ENCODE assay signal across 14 mouse cellular contexts in the genomic region with DNA sequence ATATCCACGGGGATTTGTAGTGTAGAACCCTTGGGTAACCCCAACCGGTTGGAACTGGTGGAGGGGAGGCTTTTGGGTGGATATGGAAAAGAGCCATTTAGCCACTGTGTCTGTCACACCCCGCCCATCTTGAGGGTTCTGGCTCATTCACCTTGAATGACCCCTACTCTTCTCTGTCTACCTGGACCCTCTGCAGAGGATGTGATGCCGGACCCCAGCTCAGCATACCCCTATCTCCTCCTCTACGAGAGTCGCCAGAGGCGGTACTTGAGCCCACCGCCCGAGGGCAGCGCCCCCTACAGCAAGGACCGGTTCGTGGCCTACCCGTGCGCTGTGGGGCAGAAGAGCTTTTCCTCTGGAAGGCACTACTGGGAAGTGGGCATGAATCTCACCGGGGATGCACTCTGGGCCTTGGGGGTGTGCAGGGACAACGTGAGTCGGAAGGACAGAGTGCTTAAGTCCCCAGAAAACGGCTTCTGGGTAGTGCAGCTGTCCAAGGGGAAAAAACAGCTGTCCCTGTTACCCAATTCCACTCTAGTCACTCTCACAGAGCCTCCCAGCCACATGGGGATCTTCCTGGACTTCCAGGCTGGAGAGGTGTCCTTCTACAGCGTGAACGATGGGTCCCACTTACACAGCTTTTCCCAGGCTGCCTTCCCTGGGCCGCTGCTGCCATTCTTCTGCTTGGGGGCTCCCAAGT. TPM values are rescaled to one million over a fixed set of nuclear protein-coding genes. Genes with fewer than 3 reads are reported as not detected.
DNase-seq lines count a peak whose midpoint lies in the region; ATAC-seq and TF ChIP-seq lines count a peak whose summit lies in the region.
"Had no signal": no experiment of that assay in that cellular context is flagged by ENCODE, and none has a peak within 500 bp of the region (broad histone marks: within the 10 kb centered on the region; RNA-seq: fewer than 3 reads in every experiment).

No protein-coding gene starts in this region.

- no peak overlapping the region for H3K4me2 ChIP-seq in limb, embryonic 15.5 days
- H3K4me2 ChIP-seq in stomach, postnatal 0 days (replicated peaks; ENCODE audit: low read depth) = no peak overlapping the region
- H3K4me2 ChIP-seq: limb, embryonic 13.5 days; midbrain, embryonic 11.5 days had no signal

- no peak for TF ChIP-seq EP300 in MEL (IDR thresholded peaks at IDR 0.05; ENCODE audit: low read depth in 1 of 2, low read length in 2 of 2)
- TF ChIP-seq EP300 in stomach, postnatal 0 days (optimal IDR thresholded peaks at IDR 0.05) = no peak

- peaks cover 11% of the 10 kb centered on the region for H3K79me2 ChIP-seq in MEL (ENCODE audit: control insufficient read depth, insufficient read depth, low read length, poor library complexity)

- no peaks in the 10 kb centered on the region for H3K27me3 ChIP-seq in heart, embryonic 10.5 days (ENCODE audit: insufficient read depth, poor library complexity, severe bottlenecking)
- H3K27me3 ChIP-seq in limb, embryonic 15.5 days = no peaks in the 10 kb centered on the region
- no peaks in the 10 kb centered on the region for H3K27me3 ChIP-seq in limb, embryonic 10.5 days (ENCODE audit: low read depth, poor library complexity, severe bottlenecking)
- H3K27me3 ChIP-seq in E14TG2a.4 (ENCODE audit: insufficient read depth, low read length) (no peaks in the 10 kb centered on the region), MEL (ENCODE audit: control insufficient read depth in 1 of 2, insufficient read depth in 2 of 2, low read length in 2 of 2) (no peaks in the 10 kb centered on the region)
- no peaks in the 10 kb centered on the region for H3K27me3 ChIP-seq in stomach, postnatal 0 days (ENCODE audit: control insufficient read depth, insufficient read depth, low read length)
- H3K27me3 ChIP-seq: limb, embryonic 13.5 days had no signal

- no peak overlapping the region for H3K9ac ChIP-seq in limb, embryonic 15.5 days
- H3K9ac ChIP-seq in MEL (ENCODE audit: control insufficient read depth, low read depth, low read length, poor library complexity, severe bottlenecking) = no peak overlapping the region
- no peak overlapping the region for H3K9ac ChIP-seq in stomach, postnatal 0 days (ENCODE audit: low read length)
- H3K9ac ChIP-seq: limb, embryonic 13.5 days had no signal

- WGBS in heart, embryonic 10.5 days = 84% methylated on average over 21 of the region's 21 CpGs
- WGBS in limb, embryonic 15.5 days = 87% methylated on average over 21 of the region's 21 CpGs
- WGBS in limb, embryonic 10.5 days = 88% methylated on average over 21 of the region's 21 CpGs
- 87% methylated on average over 21 of the region's 21 CpGs for WGBS in stomach, postnatal 0 days

- H3K4me1 ChIP-seq in heart, embryonic 10.5 days = peaks cover 52% of the 10 kb centered on the region
- no peaks in the 10 kb centered on the region for H3K4me1 ChIP-seq in limb, embryonic 15.5 days
- H3K4me1 ChIP-seq in limb, embryonic 10.5 days = 0 out of 2 replicates have a peak, but pooled peaks cover 4% of the 10 kb centered on the region
- peaks cover 69% of the 10 kb centered on the region for H3K4me1 ChIP-seq in E14TG2a.4 (replicated peaks; ENCODE audit: low read depth, low read length)
- peaks cover 0 to 24% of the 10 kb centered on the region in 2 experiments; a peak in 3 of 4 replicates for H3K4me1 ChIP-seq in MEL (ENCODE audit: control insufficient read depth in 1 of 2, insufficient read depth in 2 of 2, low read length in 2 of 2)
- H3K4me1 ChIP-seq in stomach, postnatal 0 days (replicated peaks; ENCODE audit: control insufficient read depth, insufficient read depth) = no peaks in the 10 kb centered on the region

- H3K27ac ChIP-seq in heart, embryonic 10.5 days = 0 out of 2 replicates have a peak overlapping the region, but pooled peaks have one; percentile 36
- H3K27ac ChIP-seq in limb, embryonic 15.5 days = no peak overlapping the region
- no peak overlapping the region for H3K27ac ChIP-seq in limb, embryonic 10.5 days
- no peak overlapping the region for H3K27ac ChIP-seq in MEL (ENCODE audit: control insufficient read depth, low read depth, low read length)
- H3K27ac ChIP-seq in stomach, postnatal 0 days (replicated peaks) = no peak overlapping the region
- H3K27ac ChIP-seq: limb, embryonic 13.5 days had no signal

- no peak for TF ChIP-seq RAD21 in MEL (IDR thresholded peaks at IDR 0.05; ENCODE audit: low read depth, low read length)

- no peak for DNase-seq in heart, embryonic 10.5 days (ENCODE audit: low spot score)
- no peak for DNase-seq in heart, postnatal 25 days (ENCODE audit: low spot score)
- no peak for DNase-seq in limb, embryonic 10.5 days (ENCODE audit: low spot score)
- DNase-seq in MEL (ENCODE audit: low read depth, low spot score) = no peak
- no peak for DNase-seq in stomach, postnatal 0 days (ENCODE audit: low spot score)
- DNase-seq: gastrocnemius, postnatal 14 days; kidney, postnatal 36 days; thymus, adult 18-20 months had no signal

- intact Hi-C loops in heart, postnatal 25 days (cut with DNase I) = no loop called here

- TF ChIP-seq CTCF in E14TG2a.4 (conservative IDR thresholded peaks at IDR 0.05; ENCODE audit: low read length) = peak; percentile 49
- peak; percentile 20 to 54 (median 33); a peak in 4 of 6 replicates for TF ChIP-seq CTCF in MEL (IDR thresholded peaks at IDR 0.05 in 2 of 3, conservative IDR thresholded peaks at IDR 0.05 in 1 of 3; ENCODE audit: control insufficient read depth in 1 of 3, insufficient read depth in 1 of 3, low read depth in 2 of 3, low read length in 3 of 3, poor library complexity in 1 of 3, severe bottlenecking in 1 of 3)
- no peak; the same call in 1 of the 2 replicates for TF ChIP-seq CTCF in stomach, postnatal 0 days (IDR thresholded peaks at IDR 0.05; ENCODE audit: low read depth)

- no peak for TF ChIP-seq POLR2A in MEL (IDR thresholded peaks at IDR 0.05; ENCODE audit: control insufficient read depth in 1 of 2, insufficient read depth in 1 of 2, low read depth in 1 of 2, low read length in 2 of 2, poor library complexity in 1 of 2)

- no peak overlapping the region for H3K4me3 ChIP-seq in heart, embryonic 10.5 days
- H3K4me3 ChIP-seq in limb, embryonic 15.5 days = no peak overlapping the region
- no peak overlapping the region for H3K4me3 ChIP-seq in limb, embryonic 10.5 days
- H3K4me3 ChIP-seq in E14TG2a.4 (replicated peaks; ENCODE audit: low read length) (peak overlapping the region; percentile 32; the same call in 1 of the 2 replicates), MEL (ENCODE audit: control insufficient read depth in 1 of 2, insufficient read depth in 1 of 2, low read depth in 2 of 2, low read length in 2 of 2) (no peak overlapping the region)
- no peak overlapping the region for H3K4me3 ChIP-seq in stomach, postnatal 0 days (ENCODE audit: low read depth, low read length)
- H3K4me3 ChIP-seq: limb, embryonic 13.5 days had no signal

- H3K9me3 ChIP-seq in heart, embryonic 10.5 days = no peaks in the 10 kb centered on the region
- H3K9me3 ChIP-seq in limb, embryonic 15.5 days = no peaks in the 10 kb centered on the region
- no peaks in the 10 kb centered on the region for H3K9me3 ChIP-seq in limb, embryonic 10.5 days (replicated peaks)
- H3K9me3 ChIP-seq in E14TG2a.4 (ENCODE audit: low read length) = no peaks in the 10 kb centered on the region
- no peaks in the 10 kb centered on the region for H3K9me3 ChIP-seq in MEL (replicated peaks; ENCODE audit: insufficient read depth, low read length)
- H3K9me3 ChIP-seq in stomach, postnatal 0 days (ENCODE audit: control insufficient read depth, low read length) = no peaks in the 10 kb centered on the region
- H3K9me3 ChIP-seq: limb, embryonic 13.5 days had no signal

- peak; percentile 53 for ATAC-seq in limb, embryonic 15.5 days (ENCODE audit: insufficient number of reproducible peaks, low FRiP score, low TSS enrichment, low read depth)
- no peak for ATAC-seq in stomach, postnatal 0 days (ENCODE audit: low FRiP score, low TSS enrichment)
- ATAC-seq: hindbrain, embryonic 16.5 days had no signal

- H3K36me3 ChIP-seq in heart, embryonic 10.5 days = peaks cover 37% of the 10 kb centered on the region
- H3K36me3 ChIP-seq in limb, embryonic 15.5 days = peaks cover 35% of the 10 kb centered on the region
- peaks cover 77% of the 10 kb centered on the region for H3K36me3 ChIP-seq in limb, embryonic 10.5 days
- peaks cover 20% of the 10 kb centered on the region for H3K36me3 ChIP-seq in E14TG2a.4 (ENCODE audit: insufficient read depth, low read length)
- H3K36me3 ChIP-seq in MEL (ENCODE audit: control insufficient read depth in 1 of 2, insufficient read depth in 2 of 2, low read length in 2 of 2) = peaks cover 0 to 13% of the 10 kb centered on the region in 2 experiments; a peak in 3 of 4 replicates
- no peaks in the 10 kb centered on the region for H3K36me3 ChIP-seq in stomach, postnatal 0 days (ENCODE audit: control insufficient read depth, insufficient read depth, low read length)

RNA-seq across cellular contexts. Expression of a gene that starts 6.9 kb away (rescaled TPM):
- polyA plus RNA-seq in heart, embryonic 10.5 days (2016; fragmentation: Nextera tagmentation; extraction: Ambion mirVana) = 24.0 and 31.4 TPM in 2 replicates
- 10 to 100 TPM; 14.8 to 15.5 TPM for total RNA-seq in heart, postnatal 25 days (2021)
- 20.4 and 23.9 TPM in 2 replicates for polyA plus RNA-seq in limb, embryonic 15.5 days (2015; fragmentation: Nextera tagmentation; extraction: Ambion mirVana)
- polyA plus RNA-seq in limb, embryonic 10.5 days (2016; fragmentation: Nextera tagmentation; extraction: Ambion mirVana) = 17.8 and 20.7 TPM in 2 replicates
- 22.9 and 27.0 TPM in 2 replicates for total RNA-seq in MEL (2012; rRNA removed)
- 10 to 100 TPM in 1 of 2 experiments, not detected in 1; 24.8 TPM for polyA plus RNA-seq in MEL (2012; ENCODE audit: insufficient read depth in 1 of 2, insufficient read length in 2 of 2, low read depth in 1 of 2, low replicate concordance in 2 of 2, missing spikeins in 1 of 2)
- polyA plus RNA-seq in stomach, postnatal 0 days (2015; fragmentation: Nextera tagmentation; extraction: Ambion mirVana) = 9.9 and 11.0 TPM in 2 replicates

RNA-seq across cellular contexts. Expression of a gene that starts 16.5 kb away (rescaled TPM):
- 15.5 and 15.9 TPM in 2 replicates for polyA plus RNA-seq in heart, embryonic 10.5 days (2016; fragmentation: Nextera tagmentation; extraction: Ambion mirVana)
- total RNA-seq in heart, postnatal 25 days (2021) = 10 to 100 TPM; 17.1 to 21.3 TPM
- polyA plus RNA-seq in limb, embryonic 15.5 days (2015; fragmentation: Nextera tagmentation; extraction: Ambion mirVana) = 24.8 and 26.9 TPM in 2 replicates
- polyA plus RNA-seq in limb, embryonic 10.5 days (2016; fragmentation: Nextera tagmentation; extraction: Ambion mirVana) = 8.4 and 11.3 TPM in 2 replicates
- 184 and 300 TPM in 2 replicates for total RNA-seq in MEL (2012; rRNA removed)
- polyA plus RNA-seq in MEL (2012; ENCODE audit: insufficient read depth in 1 of 2, insufficient read length in 2 of 2, low read depth in 1 of 2, low replicate concordance in 2 of 2, missing spikeins in 1 of 2) = under 1 TPM in 1 of 2 experiments, not detected in 1; 0.42 TPM
- polyA plus RNA-seq in stomach, postnatal 0 days (2015; fragmentation: Nextera tagmentation; extraction: Ambion mirVana) = 18.7 and 19.1 TPM in 2 replicates

RNA-seq across cellular contexts. Expression of a gene that starts 16.5 kb away (rescaled TPM):
- polyA plus RNA-seq in heart, embryonic 10.5 days (2016; fragmentation: Nextera tagmentation; extraction: Ambion mirVana) = 0.75 and 0.79 TPM in 2 replicates
- total RNA-seq in heart, postnatal 25 days (2021) = under 1 TPM; 0.10 to 0.17 TPM
- 0.60 and 0.62 TPM in 2 replicates for polyA plus RNA-seq in limb, embryonic 15.5 days (2015; fragmentation: Nextera tagmentation; extraction: Ambion mirVana)
- 0.31 and 0.35 TPM in 2 replicates for polyA plus RNA-seq in limb, embryonic 10.5 days (2016; fragmentation: Nextera tagmentation; extraction: Ambion mirVana)
- total RNA-seq in MEL (2012; rRNA removed) = 0.50 and 0.52 TPM in 2 replicates
- polyA plus RNA-seq in MEL (2012; ENCODE audit: insufficient read depth in 1 of 2, insufficient read length in 2 of 2, low read depth in 1 of 2, low replicate concordance in 2 of 2, missing spikeins in 1 of 2) = under 1 TPM in 1 of 2 experiments, not detected in 1; 0.82 TPM
- 0.05 and 0.08 TPM in 2 replicates for polyA plus RNA-seq in stomach, postnatal 0 days (2015; fragmentation: Nextera tagmentation; extraction: Ambion mirVana)
- total RNA-seq: common myeloid progenitor, adult 5-6 weeks had no signal

RNA-seq across cellular contexts. Expression of a gene that starts 22.3 kb away (rescaled TPM):
- polyA plus RNA-seq in heart, embryonic 10.5 days (2016; fragmentation: Nextera tagmentation; extraction: Ambion mirVana) = 4.8 and 9.8 TPM in 2 replicates
- total RNA-seq in heart, postnatal 25 days (2021) = 1 to 10 TPM; 1.8 to 2.3 TPM
- 12.6 and 31.7 TPM in 2 replicates for polyA plus RNA-seq in limb, embryonic 15.5 days (2015; fragmentation: Nextera tagmentation; extraction: Ambion mirVana)
- 3.2 and 4.5 TPM in 2 replicates for polyA plus RNA-seq in limb, embryonic 10.5 days (2016; fragmentation: Nextera tagmentation; extraction: Ambion mirVana)
- 48.2 and 147 TPM in 2 replicates for total RNA-seq in MEL (2012; rRNA removed)
- under 1 TPM in 1 of 2 experiments, not detected in 1; 0.21 TPM for polyA plus RNA-seq in MEL (2012; ENCODE audit: insufficient read depth in 1 of 2, insufficient read length in 2 of 2, low read depth in 1 of 2, low replicate concordance in 2 of 2, missing spikeins in 1 of 2)
- polyA plus RNA-seq in stomach, postnatal 0 days (2015; fragmentation: Nextera tagmentation; extraction: Ambion mirVana) = 7.5 and 8.9 TPM in 2 replicates

RNA-seq across cellular contexts. Expression of a gene that starts 32.3 kb away (rescaled TPM):
- 169 and 213 TPM in 2 replicates for polyA plus RNA-seq in heart, embryonic 10.5 days (2016; fragmentation: Nextera tagmentation; extraction: Ambion mirVana)
- 100 to 1,000 TPM; 163 to 167 TPM for total RNA-seq in heart, postnatal 25 days (2021)
- 202 and 230 TPM in 2 replicates for polyA plus RNA-seq in limb, embryonic 15.5 days (2015; fragmentation: Nextera tagmentation; extraction: Ambion mirVana)
- 222 and 238 TPM in 2 replicates for polyA plus RNA-seq in limb, embryonic 10.5 days (2016; fragmentation: Nextera tagmentation; extraction: Ambion mirVana)
- total RNA-seq in MEL (2012; rRNA removed) = 282 and 337 TPM in 2 replicates
- 1,000 to 10,000 TPM in 1 of 2 experiments, 100 to 1,000 TPM in 1; 280 to 3,830 TPM for polyA plus RNA-seq in MEL (2012; ENCODE audit: insufficient read depth in 1 of 2, insufficient read length in 2 of 2, low read depth in 1 of 2, low replicate concordance in 2 of 2, missing spikeins in 1 of 2)
- polyA plus RNA-seq in stomach, postnatal 0 days (2015; fragmentation: Nextera tagmentation; extraction: Ambion mirVana) = 136 and 140 TPM in 2 replicates
